Mouse (Mus musculus) intestine, embryonic 14.5 days (tissue): ENCODE results near the gene M6pr. TPM values are rescaled to one million over a fixed set of nuclear protein-coding genes. Genes with fewer than 3 reads are reported as not detected.

Experiments
- ATAC-seq: fragments of 200-750 bp; cut with Nextera tagmentation; replicated peaks from 2 replicates; pipeline ENCODE4 v1.8.0; 2017; ENCODE audit warnings: low read depth, moderate number of reproducible peaks, moderate TSS enrichment, moderate library complexity; ENCODE audit not compliant: low FRiP score, low TSS enrichment
- DNase-seq: peaks from one replicate; pipeline ENCODE4 v3.0.0-alpha.2; 2018; ENCODE audit warnings: low spot score
- H3K27ac ChIP-seq: fragments of 300-500 bp; sonication (generic); 2 replicates; pipeline ENCODE4 v1.5.1; 2014; ENCODE audit warnings: low read depth, mild to moderate bottlenecking, control low read depth
- H3K27me3 ChIP-seq: fragments of 300-500 bp; sonication (generic); replicated peaks from 2 replicates; pipeline ENCODE4 v1.6.1; 2014; ENCODE audit warnings: low read length, control low read depth; ENCODE audit not compliant: control insufficient read depth, insufficient read depth
- H3K36me3 ChIP-seq: fragments of 300-500 bp; sonication (generic); 2 replicates; pipeline ENCODE4 v1.6.1; 2014; ENCODE audit warnings: low read length, control low read depth; ENCODE audit not compliant: control insufficient read depth, insufficient read depth
- H3K4me1 ChIP-seq: fragments of 300-500 bp; sonication (generic); replicated peaks from 2 replicates; pipeline ENCODE4 v1.6.1; 2014; ENCODE audit warnings: low read length, control low read depth, mixed read lengths; ENCODE audit not compliant: control insufficient read depth, insufficient read depth
- H3K4me2 ChIP-seq: fragments of 300-500 bp; sonication (generic); 2 replicates; pipeline ENCODE4 v1.6.1; 2014; ENCODE audit warnings: low read length
- H3K4me3 ChIP-seq: fragments of 300-500 bp; sonication (generic); 2 replicates; pipeline ENCODE4 v1.5.1; 2014; ENCODE audit warnings: low read depth, low read length, control low read depth, mixed read lengths
- H3K9ac ChIP-seq: fragments of 300-500 bp; sonication (generic); 2 replicates; pipeline ENCODE4 v1.6.1; 2014; ENCODE audit warnings: mild to moderate bottlenecking, low read length
- H3K9me3 ChIP-seq: fragments of 300-500 bp; sonication (generic); 2 replicates; pipeline ENCODE4 v1.6.1; 2016; ENCODE audit warnings: low read length, control low read depth; ENCODE audit not compliant: control insufficient read depth
- WGBS: fragments of 180-500 bp; shearing (Covaris S2); extraction: QIAGEN DNeasy Blood & Tissue Kit; methylation state at CpG from one replicate; pipeline ENCODE4 v1.1.7; 2014; 5-methylcytosine and 5-hydroxymethylcytosine counted together
- polyA plus RNA-seq: library from polyadenylated mRNA; unstranded; fragments of >200 nt; fragmentation: Nextera tagmentation; extraction: Ambion mirVana; gene quantifications from 2 replicates; pipeline ENCODE4 v1.2.1, GENCODE M21; 2014

The M6pr gene
- polyA plus RNA-seq, 1 experiment from 2014 or later, result 123 TPM

DNA sequence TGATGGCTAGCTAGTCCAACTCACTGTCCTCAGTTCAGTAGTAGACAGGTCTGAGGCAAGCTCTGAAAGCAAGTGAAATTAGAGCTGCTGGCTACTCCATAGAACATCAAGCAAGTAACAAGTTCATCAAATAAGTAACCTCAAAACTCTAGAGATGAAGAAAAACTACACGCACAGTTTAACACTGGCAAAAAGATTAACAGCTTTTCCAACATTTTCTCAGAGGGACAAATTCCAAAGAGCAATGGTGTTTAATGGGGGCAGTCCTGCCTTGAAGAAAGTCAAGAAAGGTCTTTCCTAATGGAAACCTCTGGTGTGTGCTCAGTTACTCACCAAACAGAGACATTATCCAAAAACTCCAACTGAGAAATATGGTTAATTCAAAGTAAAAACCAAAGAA lies 10.2 kb downstream of the M6pr start:
- Histone ChIP-seq H3K9ac (no peak overlapping the region), H3K4me1 (no peaks in the 10 kb centered on the region), H3K4me3 (no peak overlapping the region), H3K36me3 (peaks cover 99% of the 10 kb centered on the region), H3K27ac (no peak overlapping the region), H3K4me2 (no peak overlapping the region), H3K27me3 (no peaks in the 10 kb centered on the region), H3K9me3 (no peaks in the 10 kb centered on the region)
- WGBS, result 82% methylated on average over 1 of the region's 1 CpGs
- DNase-seq (no peak), ATAC-seq (no peak)

DNA sequence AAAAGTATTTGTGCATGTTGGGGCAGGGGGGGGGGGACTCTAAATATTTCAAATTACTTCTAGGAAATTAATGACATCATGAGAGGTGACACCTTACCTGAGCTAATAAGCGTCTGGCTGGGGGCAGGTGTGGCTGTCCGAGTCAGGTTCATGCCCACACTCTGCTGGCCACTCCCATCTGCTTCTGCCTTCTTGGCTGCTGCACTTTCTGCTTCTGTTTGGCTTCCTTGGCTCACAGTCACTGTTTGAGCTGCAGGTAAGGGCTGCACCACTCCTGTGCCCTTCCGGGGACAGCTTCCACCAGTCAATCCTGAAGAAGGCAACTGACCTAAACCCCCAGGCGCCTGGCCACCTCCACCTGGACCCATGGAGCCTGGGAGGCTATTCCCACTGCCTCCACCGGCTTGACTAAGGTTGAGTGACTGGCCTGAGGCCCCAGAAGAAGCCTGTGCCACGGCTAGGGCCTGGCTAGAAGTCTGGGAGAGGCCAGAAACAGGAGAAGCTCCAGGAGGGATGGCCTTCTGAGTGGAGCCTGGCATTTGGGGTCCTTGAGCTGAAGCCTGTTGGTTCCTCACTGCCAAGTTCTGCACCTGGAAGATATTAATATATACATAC lies 16.9 kb downstream of the M6pr start:
- H3K9ac ChIP-seq, result no peak overlapping the region
- H3K27ac ChIP-seq, result no peak overlapping the region
- DNase-seq, result no peak
- no peaks in the 10 kb centered on the region for H3K27me3 ChIP-seq
- no peak overlapping the region for H3K4me2 ChIP-seq
- no peak overlapping the region for H3K4me3 ChIP-seq
- ATAC-seq, result no peak
- 89% methylated on average over 6 of the region's 6 CpGs for WGBS
- H3K9me3 ChIP-seq, result no peaks in the 10 kb centered on the region
- peaks cover 79% of the 10 kb centered on the region for H3K36me3 ChIP-seq
- H3K4me1 ChIP-seq, result no peaks in the 10 kb centered on the region

DNA sequence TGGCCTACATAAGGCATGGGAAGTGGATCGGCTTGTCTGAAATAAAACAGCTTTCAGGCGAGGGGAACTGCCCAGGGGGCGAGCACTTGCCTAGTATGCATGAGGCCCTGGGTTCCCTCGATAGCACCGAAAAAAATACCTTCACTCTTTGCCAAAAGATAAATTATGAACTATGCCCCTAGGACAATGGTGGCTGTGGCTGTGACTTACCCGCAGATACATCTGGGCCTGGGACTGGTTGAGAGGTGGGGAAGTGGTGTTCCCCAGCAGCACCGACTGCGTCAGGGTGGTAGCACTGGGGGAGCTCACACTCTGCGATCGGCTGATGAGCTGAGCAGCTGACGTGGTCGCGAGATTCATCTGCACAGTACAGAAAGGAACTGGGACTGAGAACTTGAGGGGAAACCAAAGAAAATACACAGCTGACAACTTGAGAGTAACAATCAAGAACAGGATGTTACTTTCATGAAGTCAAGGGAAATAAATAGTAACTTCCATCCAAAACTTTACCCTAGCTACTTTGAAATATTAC lies 24.6 kb downstream of the M6pr start:
- no peak for DNase-seq
- no peak overlapping the region for H3K27ac ChIP-seq
- H3K4me1 ChIP-seq, result no peaks in the 10 kb centered on the region
- 90% methylated on average over 13 of the region's 13 CpGs for WGBS
- H3K27me3 ChIP-seq, result no peaks in the 10 kb centered on the region
- no peaks in the 10 kb centered on the region for H3K9me3 ChIP-seq
- H3K4me2 ChIP-seq, result no peak overlapping the region
- no peak overlapping the region for H3K9ac ChIP-seq
- ATAC-seq, result no peak
- no peak overlapping the region for H3K4me3 ChIP-seq
- H3K36me3 ChIP-seq, result peaks cover 76% of the 10 kb centered on the region

DNA sequence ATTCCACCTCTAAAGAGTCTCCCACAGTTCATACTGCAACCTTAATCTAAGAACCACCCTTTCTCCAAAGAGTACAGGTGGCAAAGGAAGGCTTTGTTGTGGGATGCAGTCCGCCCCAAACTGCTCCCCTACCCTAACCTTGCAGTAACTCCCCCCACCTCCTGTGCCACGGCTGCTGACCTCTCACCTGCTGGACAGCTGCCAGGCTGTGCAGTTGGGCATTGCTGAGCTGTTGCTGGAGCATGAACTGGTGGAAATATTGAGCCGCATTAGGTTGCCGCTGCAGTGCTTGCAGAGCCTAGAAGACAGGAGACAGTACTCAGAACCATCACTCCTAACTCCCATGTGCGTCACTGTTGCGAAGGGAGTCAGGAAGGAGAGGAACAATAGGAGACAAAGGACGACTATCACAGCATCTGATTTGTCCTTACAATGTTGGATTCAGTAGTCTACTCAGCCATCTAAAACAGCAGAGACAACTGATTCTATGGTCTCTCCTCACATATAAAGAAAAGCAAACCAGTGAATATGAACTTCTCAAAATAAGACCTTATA lies 26.3 kb downstream of the M6pr start:
- no peaks in the 10 kb centered on the region; the same call in 1 of the 2 replicates for H3K4me1 ChIP-seq
- H3K4me3 ChIP-seq, result no peak overlapping the region
- peaks cover 60% of the 10 kb centered on the region for H3K36me3 ChIP-seq
- DNase-seq (no peak), ATAC-seq (no peak)
- H3K9ac ChIP-seq, result no peak overlapping the region
- no peak overlapping the region for H3K27ac ChIP-seq
- H3K9me3 ChIP-seq, result no peaks in the 10 kb centered on the region
- no peaks in the 10 kb centered on the region for H3K27me3 ChIP-seq
- H3K4me2 ChIP-seq, result no peak overlapping the region
- 86% methylated on average over 7 of the region's 7 CpGs for WGBS

DNA sequence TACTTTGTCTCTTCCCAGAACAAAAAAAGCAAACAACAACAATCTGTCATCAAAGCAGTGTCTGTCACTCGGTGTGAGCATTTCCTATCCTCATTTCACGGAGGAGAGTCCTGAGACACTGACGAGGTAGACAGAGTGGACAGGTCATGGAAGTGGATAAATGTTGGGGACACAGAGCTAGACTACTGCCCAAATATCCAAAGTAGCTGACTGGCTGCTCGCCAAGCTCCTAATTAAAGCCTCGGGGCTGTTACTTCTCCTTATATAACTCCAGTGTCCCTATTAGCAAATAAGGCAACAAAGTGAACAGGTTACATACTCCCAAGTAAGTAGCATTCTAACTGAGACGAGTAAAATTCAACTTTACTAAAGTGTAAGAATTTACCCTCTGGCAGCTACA lies 29.0 kb downstream of the M6pr start:
- WGBS, result 70% methylated on average over 6 of the region's 6 CpGs
- ATAC-seq (no peak), DNase-seq (no peak)
- Histone ChIP-seq H3K36me3 (peaks cover 41% of the 10 kb centered on the region), H3K27ac (no peak overlapping the region), H3K4me2 (no peak overlapping the region), H3K27me3 (no peaks in the 10 kb centered on the region), H3K9me3 (no peaks in the 10 kb centered on the region), H3K4me3 (no peak overlapping the region), H3K9ac (no peak overlapping the region), H3K4me1 (peaks cover 7% of the 10 kb centered on the region)

DNA sequence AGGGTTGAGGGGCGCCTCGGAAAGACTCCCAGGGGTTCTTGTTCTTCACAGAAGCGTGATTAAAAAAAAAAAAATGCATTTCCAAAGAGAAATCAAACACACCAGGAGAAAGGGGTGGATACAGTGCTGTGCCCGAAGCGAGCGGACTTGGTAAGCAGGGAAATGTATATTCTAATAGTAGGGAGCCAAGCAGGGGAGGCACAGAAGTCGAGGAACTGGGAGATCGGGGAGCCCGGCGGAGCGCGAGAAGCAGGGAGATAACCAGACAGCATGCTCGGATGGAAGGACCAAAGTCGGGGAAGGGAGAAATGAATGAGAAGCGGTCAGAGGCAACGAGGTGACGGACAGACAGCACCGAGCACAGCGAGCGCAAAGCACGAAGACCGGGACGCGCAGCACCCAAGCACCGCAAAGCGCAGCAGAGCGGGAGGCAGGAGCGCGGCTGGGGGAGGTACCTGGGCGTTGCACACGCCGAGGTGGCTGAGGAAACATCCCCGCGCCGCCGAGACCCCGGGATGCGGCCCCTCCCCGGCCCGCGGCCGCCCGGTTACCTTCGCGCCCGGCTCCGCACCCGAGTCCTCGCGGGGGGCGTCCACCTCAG lies 30.6 kb downstream of the M6pr start:
- ATAC-seq, result peak; percentile 74
- Histone ChIP-seq H3K9me3 (no peaks in the 10 kb centered on the region), H3K36me3 (peaks cover 25% of the 10 kb centered on the region), H3K4me2 (peak overlapping the region; percentile 67), H3K27me3 (no peaks in the 10 kb centered on the region), H3K4me1 (peaks cover 12% of the 10 kb centered on the region), H3K27ac (peak overlapping the region; percentile 97), H3K9ac (peak overlapping the region; percentile 57), H3K4me3 (peak overlapping the region; percentile 66)
- DNase-seq, result peak; percentile 86
- 0% methylated on average over 24 of the region's 51 CpGs for WGBS

DNA sequence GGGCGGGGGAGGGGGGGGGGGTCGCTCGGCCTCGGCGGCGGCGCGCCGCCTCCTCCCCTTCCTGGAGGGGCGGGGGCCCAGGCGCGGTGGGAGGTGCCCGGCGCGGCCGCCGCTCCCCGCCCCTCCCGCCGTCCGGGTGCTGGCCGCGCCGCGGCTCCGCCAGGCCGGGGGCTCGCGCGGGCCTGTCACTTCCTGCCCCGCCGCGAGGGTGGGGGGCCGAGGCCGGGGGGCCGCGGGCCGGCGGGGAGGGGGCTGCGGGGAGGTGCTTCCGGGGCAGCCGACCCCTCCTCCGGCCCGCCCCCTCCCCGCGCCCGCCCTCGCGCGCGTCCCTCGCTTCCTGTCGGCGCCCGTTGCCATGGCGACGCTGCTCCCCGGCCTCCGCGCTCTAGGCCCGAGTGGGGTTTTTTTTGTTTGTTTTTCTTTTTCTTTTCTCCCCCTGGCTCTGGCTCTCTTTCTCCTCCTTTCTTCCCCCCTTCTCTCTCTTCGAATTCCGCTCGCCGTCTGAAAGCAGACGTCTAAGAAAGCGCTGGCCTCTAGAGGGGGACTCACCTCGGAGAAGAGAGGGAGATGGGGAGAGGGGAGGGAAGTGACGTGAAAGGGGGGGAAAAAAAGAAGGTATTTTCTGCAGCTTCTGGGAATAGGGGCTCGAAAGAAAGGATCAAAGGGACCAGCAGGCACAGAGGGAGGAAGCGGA lies 31.3 kb downstream of the M6pr start:
- DNase-seq, result peak; percentile 95
- Histone ChIP-seq H3K27me3 (no peaks in the 10 kb centered on the region), H3K36me3 (peaks cover 18% of the 10 kb centered on the region), H3K4me3 (peak overlapping the region; percentile 66), H3K4me1 (peaks cover 12% of the 10 kb centered on the region), H3K4me2 (peak overlapping the region; percentile 64), H3K9ac (peak overlapping the region; percentile 57), H3K9me3 (no peaks in the 10 kb centered on the region), H3K27ac (peak overlapping the region; percentile 97)
- peak; percentile 92 for ATAC-seq
- under 1% methylated on average over 22 of the region's 71 CpGs for WGBS

DNA sequence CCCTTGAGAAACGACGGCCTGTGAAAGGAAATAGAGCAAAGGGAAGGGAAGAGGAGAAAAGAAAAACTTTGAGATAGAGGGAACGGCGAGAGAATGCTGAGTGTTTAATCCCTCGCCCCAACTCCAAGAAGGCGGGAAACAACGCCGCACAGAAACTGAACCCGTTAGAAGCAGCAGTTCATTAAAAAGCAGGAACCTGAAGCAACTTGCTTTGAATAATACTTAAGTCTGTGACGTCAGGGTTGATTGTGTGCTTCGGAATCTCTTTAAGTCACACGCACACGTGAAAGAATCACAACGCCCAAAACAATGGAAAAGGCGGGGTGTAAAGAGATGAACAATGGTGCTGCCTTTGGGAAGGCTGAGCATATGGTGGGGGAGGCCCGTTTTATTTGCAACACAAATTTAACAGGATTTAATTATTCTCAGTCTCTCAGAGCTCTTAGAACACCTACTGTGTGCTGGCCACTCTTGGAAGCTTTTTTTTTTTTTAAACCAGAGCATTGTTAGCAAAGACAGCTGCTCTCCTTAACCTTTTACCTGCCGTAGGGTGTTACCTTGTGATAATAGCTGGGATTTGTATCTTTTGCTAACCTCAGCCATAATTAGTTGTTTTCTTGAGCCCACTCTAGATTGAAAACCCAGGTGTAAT lies 32.0 kb downstream of the M6pr start, which contains the start of gene Phc1:
Phc1 (minus strand) TSS at position 213 of the 652 bp plus-strand sequence.
- peaks cover 12% of the 10 kb centered on the region for H3K36me3 ChIP-seq
- H3K4me3 ChIP-seq, result peak within 1 kb of the TSS; percentile 66
- H3K4me1 ChIP-seq, result peaks cover 12% of the 10 kb centered on the region
- DNase-seq (no peak), ATAC-seq (peak; percentile 14; the same call in 1 of the 2 replicates)
- peak within 1 kb of the TSS; percentile 57 for H3K9ac ChIP-seq
- H3K9me3 ChIP-seq, result no peaks in the 10 kb centered on the region
- 3% methylated on average over 17 of the region's 17 CpGs for WGBS
- H3K27me3 ChIP-seq, result no peaks in the 10 kb centered on the region
- H3K4me2 ChIP-seq, result peak within 1 kb of the TSS; percentile 67
- peak within 1 kb of the TSS; percentile 97 for H3K27ac ChIP-seq
